Mouse (Mus musculus) ES-Bruce4 (cell line): ENCODE data around the gene Gca. TPM values are rescaled to one million over a fixed set of nuclear protein-coding genes. Genes with fewer than 3 reads are reported as not detected.
A peak's percentile ranks its signal among the peaks of the same experiment; 100 is the strongest.

Experiments
- H3K27ac ChIP-seq: 2 replicates; pipeline ENCODE4 v1.5.1; 2012; ENCODE audit warnings: low read length, inconsistent platforms; ENCODE audit not compliant: insufficient read depth
- H3K27me3 ChIP-seq: 2 replicates; pipeline ENCODE4 v1.6.1; 2012; ENCODE audit warnings: mild to moderate bottlenecking, low read length, inconsistent platforms; ENCODE audit not compliant: control insufficient read depth, poor library complexity, insufficient read depth, severe bottlenecking
- H3K36me3 ChIP-seq: 2 replicates; pipeline ENCODE4 v1.6.1; 2012; ENCODE audit warnings: inconsistent platforms, mild to moderate bottlenecking, low read length, moderate library complexity; ENCODE audit not compliant: control insufficient read depth, poor library complexity, insufficient read depth, severe bottlenecking
- H3K4me1 ChIP-seq: one replicate; pipeline ENCODE4 v1.8.1; 2011; ENCODE audit warnings: low read length; ENCODE audit not compliant: control insufficient read depth, insufficient read depth
- H3K4me3 ChIP-seq: 2 replicates; pipeline ENCODE4 v1.5.1; 2011; ENCODE audit warnings: low read depth, mild to moderate bottlenecking, low read length
- H3K9ac ChIP-seq: 2 replicates; pipeline ENCODE4 v1.6.1; 2012; ENCODE audit warnings: low read depth, mild to moderate bottlenecking, inconsistent platforms; ENCODE audit not compliant: poor library complexity, severe bottlenecking
- H3K9me3 ChIP-seq: replicated peaks from 2 replicates; pipeline ENCODE4 v1.6.1; 2012; ENCODE audit warnings: mild to moderate bottlenecking, low read length, inconsistent platforms; ENCODE audit not compliant: control insufficient read depth, poor library complexity, insufficient read depth, severe bottlenecking
- CTCF ChIP-seq: IDR thresholded peaks from one replicate; pipeline ENCODE4 v1.8.1; 2011; ENCODE audit warnings: low read depth, low read length
- EP300 ChIP-seq: IDR thresholded peaks from 2 replicates; pipeline ENCODE4 v1.6.1; 2011; ENCODE audit warnings: low read depth, low read length; ENCODE audit not compliant: insufficient read depth
- POLR2A ChIP-seq: IDR thresholded peaks from one replicate; pipeline ENCODE4 v1.8.1; 2011; ENCODE audit warnings: low read length; ENCODE audit not compliant: insufficient read depth
- polyA plus RNA-seq: library from polyadenylated mRNA; stranded (reverse); fragments of >200 nt; gene quantifications from 2 replicates; pipeline ENCODE4 v1.2.4, GENCODE M21; 2011; ENCODE audit warnings: low read depth; ENCODE audit not compliant: missing spikeins, insufficient read depth, insufficient read length

The Gca gene
- polyA plus RNA-seq, 1 experiment, result 24.7 TPM

DNA sequence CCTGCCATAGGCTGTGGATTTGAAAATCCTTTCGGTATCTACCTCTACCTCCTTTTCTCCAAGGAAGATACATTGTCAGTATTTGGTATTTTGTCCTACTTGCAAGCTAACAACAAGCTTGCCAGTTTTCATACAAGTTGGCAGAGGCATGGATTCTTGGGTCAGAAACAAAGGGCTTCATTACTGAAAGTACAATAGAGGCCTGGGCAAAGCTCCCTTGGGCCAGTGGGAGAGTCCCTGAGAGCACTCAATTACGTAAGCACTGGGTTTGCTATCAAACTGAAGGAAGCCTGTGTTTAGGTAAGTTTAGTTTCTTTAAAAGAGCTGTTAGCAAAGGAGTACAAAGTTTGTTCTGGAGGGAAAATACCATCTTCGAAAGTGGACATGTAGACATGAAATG, 1.5 kb upstream of the Gca start:
- Histone ChIP-seq H3K4me3 (no peak overlapping the region), H3K9me3 (no peaks in the 10 kb centered on the region), H3K9ac (no peak overlapping the region), H3K27me3 (no peaks in the 10 kb centered on the region; the same call in 1 of the 2 replicates), H3K4me1 (no peaks in the 10 kb centered on the region), H3K27ac (no peak overlapping the region), H3K36me3 (no peaks in the 10 kb centered on the region)
- TF ChIP-seq CTCF (no peak), POLR2A (no peak), EP300 (no peak)

DNA sequence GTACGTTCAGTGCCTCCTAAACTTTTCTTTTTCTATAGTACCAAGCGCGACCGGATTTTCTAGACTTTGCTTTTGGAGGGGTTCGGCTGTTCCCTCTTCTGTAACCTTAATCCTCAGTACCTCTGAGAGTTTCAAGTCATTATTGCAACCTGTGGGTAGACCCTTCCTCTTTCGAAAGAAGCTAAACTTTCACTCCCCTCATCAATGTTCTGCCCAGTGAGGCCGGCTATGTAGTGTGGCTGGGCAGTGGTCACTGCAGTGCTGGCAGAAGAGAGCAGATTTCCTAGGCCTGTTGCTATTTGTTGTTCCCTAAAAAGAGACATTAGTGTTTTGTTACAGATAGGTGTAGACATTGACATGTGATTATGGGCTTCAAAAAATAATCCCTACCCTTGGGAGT, 754 bp downstream of the Gca start:
- Histone ChIP-seq H3K9me3 (no peaks in the 10 kb centered on the region), H3K36me3 (no peaks in the 10 kb centered on the region), H3K9ac (peak overlapping the region; percentile 60; the same call in 1 of the 2 replicates), H3K4me3 (peak overlapping the region; percentile 54), H3K27me3 (no peaks in the 10 kb centered on the region; the same call in 1 of the 2 replicates), H3K4me1 (no peaks in the 10 kb centered on the region), H3K27ac (no peak overlapping the region)
- TF ChIP-seq POLR2A, result no peak
- TF ChIP-seq CTCF, result no peak
- no peak for TF ChIP-seq EP300

DNA sequence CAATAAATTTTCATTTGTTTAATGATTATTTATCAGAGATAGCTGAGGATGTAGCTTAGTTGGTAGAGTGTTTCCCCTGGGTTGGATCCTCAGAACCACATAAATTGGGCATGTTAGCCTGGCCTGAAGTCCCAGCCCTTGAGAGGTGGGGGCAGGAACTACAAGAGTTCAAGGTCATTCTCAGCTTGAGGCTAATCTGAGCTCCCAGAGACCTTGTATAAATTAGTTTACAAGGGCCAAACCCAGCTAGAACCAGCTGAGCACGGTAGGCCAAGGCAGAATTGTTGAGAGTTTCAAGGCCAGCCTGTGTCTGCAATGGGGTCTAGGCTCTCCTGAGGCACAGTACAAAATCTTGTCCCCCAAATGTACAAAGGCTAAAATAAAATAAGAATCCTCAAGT, 1.5 kb downstream of the Gca start:
- Histone ChIP-seq H3K27me3 (no peaks in the 10 kb centered on the region; the same call in 1 of the 2 replicates), H3K27ac (no peak overlapping the region), H3K4me3 (no peak overlapping the region), H3K9me3 (no peaks in the 10 kb centered on the region), H3K36me3 (no peaks in the 10 kb centered on the region), H3K4me1 (no peaks in the 10 kb centered on the region), H3K9ac (no peak overlapping the region)
- TF ChIP-seq EP300 (0 out of 2 replicates have a peak, but pooled peaks have one; percentile 11), POLR2A (no peak)

DNA sequence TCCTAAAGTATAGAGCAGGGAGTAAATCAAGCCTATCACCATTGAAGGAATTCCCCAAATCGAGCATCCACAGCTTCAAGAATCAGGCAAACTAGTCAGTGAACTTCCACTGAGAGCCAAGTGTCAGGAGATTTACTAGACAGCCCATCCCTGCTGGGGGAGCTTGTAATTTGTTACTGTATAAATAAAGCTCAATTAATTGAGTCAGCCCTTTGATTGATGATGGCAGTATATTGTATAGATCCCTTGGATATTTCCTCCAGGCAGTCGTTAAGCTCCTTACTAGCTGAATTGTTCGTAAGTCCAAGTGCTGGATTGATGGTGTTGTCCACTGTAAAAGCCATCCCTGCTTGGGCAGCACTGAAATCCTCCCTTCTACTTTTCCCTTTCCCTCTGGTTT, 5.8 kb downstream of the Gca start:
- Histone ChIP-seq H3K4me3 (no peak overlapping the region), H3K27ac (no peak overlapping the region), H3K9ac (no peak overlapping the region), H3K4me1 (no peaks in the 10 kb centered on the region), H3K36me3 (no peaks in the 10 kb centered on the region), H3K27me3 (no peaks in the 10 kb centered on the region; the same call in 1 of the 2 replicates), H3K9me3 (no peaks in the 10 kb centered on the region)
- TF ChIP-seq POLR2A, result no peak
- no peak for TF ChIP-seq CTCF
- no peak for TF ChIP-seq EP300

- Histone ChIP-seq H3K9ac (no peak overlapping the region), H3K4me1 (no peaks in the 10 kb centered on the region), H3K4me3 (no peak overlapping the region), H3K27ac (no peak overlapping the region), H3K9me3 (no peaks in the 10 kb centered on the region), H3K36me3 (no peaks in the 10 kb centered on the region), H3K27me3 (no peaks in the 10 kb centered on the region)
- TF ChIP-seq POLR2A, result no peak
- TF ChIP-seq EP300, result no peak
- no peak for TF ChIP-seq CTCF
Measured at GRCm38 (mm10) chr2:62670301-62670700, 6.2 kb downstream of the Gca start.

DNA sequence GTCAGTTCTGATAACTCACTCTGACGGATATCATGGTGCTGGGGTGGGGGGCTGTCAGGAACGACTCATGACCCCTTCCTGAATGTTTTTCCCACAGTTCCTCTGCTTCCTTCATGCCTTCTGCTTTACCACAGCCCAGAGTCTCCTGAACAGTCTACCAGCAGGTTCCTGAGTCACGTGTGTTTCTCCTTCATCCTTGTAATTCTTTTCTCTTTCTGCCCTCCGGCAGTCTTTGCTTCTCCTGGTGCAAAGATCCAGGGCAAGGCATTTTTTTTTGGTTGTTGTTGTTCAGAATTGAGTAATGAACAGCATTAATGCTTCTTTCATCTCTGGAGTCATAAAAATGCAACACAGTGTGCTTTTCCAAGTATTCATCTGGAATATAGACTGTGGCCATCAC, 6.7 kb downstream of the Gca start:
- Histone ChIP-seq H3K36me3 (no peaks in the 10 kb centered on the region), H3K27ac (no peak overlapping the region), H3K9ac (no peak overlapping the region), H3K9me3 (no peaks in the 10 kb centered on the region), H3K4me1 (no peaks in the 10 kb centered on the region), H3K27me3 (no peaks in the 10 kb centered on the region), H3K4me3 (no peak overlapping the region)
- no peak for TF ChIP-seq EP300
- TF ChIP-seq POLR2A, result no peak
- no peak for TF ChIP-seq CTCF

- H3K27ac ChIP-seq, result no peak overlapping the region
- H3K9ac ChIP-seq, result no peak overlapping the region
- no peaks in the 10 kb centered on the region for H3K27me3 ChIP-seq
- no peaks in the 10 kb centered on the region for H3K9me3 ChIP-seq
- no peak overlapping the region for H3K4me3 ChIP-seq
- no peaks in the 10 kb centered on the region for H3K4me1 ChIP-seq
- H3K36me3 ChIP-seq, result no peaks in the 10 kb centered on the region
- TF ChIP-seq CTCF, result no peak
Measured at GRCm38 (mm10) chr2:62672788-62673187, 8.7 kb downstream of the Gca start.
